Mouse (Mus musculus): ENCODE results near the gene Fgfr3. TPM values are rescaled to one million over a fixed set of nuclear protein-coding genes. Genes with fewer than 3 reads are reported as not detected.

Fgfr3 gene
- total RNA-seq, 2 experiments from 2014 or later = 1.9 to 3.1 TPM

GRCm38 (mm10) chr5:33723641-33724465 lies 2.4 kb downstream of the Fgfr3 start:
- intact Hi-C loops (cut with DNase I; ENCODE audit: low total_unique reads) = no loop called here
- no peak for DNase-seq

- no peak for DNase-seq
- intact Hi-C loops (cut with DNase I; ENCODE audit: low total_unique reads) = loop anchor here (5.0 kb wide), 1 partner anchor 39 kb away; no protein-coding TSS in a partner anchor
Measured at GRCm38 (mm10) chr5:33726081-33726647, 4.7 kb downstream of the Fgfr3 start.

GRCm38 (mm10) chr5:33726891-33727290 lies 5.4 kb downstream of the Fgfr3 start:
- no peak for DNase-seq
- intact Hi-C loops (cut with DNase I; ENCODE audit: low total_unique reads) = loop anchor here (5.0 kb wide), 1 partner anchor 40 kb away; no protein-coding TSS in a partner anchor

GRCm38 (mm10) chr5:33728841-33729240 lies 7.4 kb downstream of the Fgfr3 start:
- intact Hi-C loops (cut with DNase I; ENCODE audit: low total_unique reads) = loop anchor here (5.0 kb wide), 1 partner anchor 42 kb away; no protein-coding TSS in a partner anchor
- no peak for DNase-seq

- intact Hi-C loops (cut with DNase I; ENCODE audit: low total_unique reads) = no loop called here
- DNase-seq = no peak
Measured at GRCm38 (mm10) chr5:33730516-33730915, 9.0 kb downstream of the Fgfr3 start.

- no peak for DNase-seq
- intact Hi-C loops (cut with DNase I; ENCODE audit: low total_unique reads) = no loop called here
Measured at GRCm38 (mm10) chr5:33731051-33731450, 9.6 kb downstream of the Fgfr3 start.

DNA sequence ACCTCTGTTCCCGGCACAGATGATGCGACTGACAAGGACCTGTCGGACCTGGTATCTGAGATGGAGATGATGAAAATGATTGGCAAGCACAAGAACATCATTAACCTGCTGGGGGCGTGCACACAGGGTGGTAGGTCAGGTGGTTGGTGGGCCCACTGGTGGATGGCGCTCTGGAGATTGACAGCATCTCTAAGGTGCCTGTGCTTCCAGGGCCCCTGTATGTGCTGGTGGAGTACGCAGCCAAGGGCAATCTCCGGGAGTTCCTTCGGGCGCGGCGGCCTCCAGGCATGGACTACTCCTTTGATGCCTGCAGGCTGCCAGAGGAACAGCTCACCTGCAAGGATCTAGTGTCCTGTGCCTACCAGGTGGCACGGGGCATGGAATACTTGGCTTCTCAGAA lies 12.4 kb downstream of the Fgfr3 start:
- intact Hi-C loops (cut with DNase I; ENCODE audit: low total_unique reads) = no loop called here
- DNase-seq = no peak

- intact Hi-C loops (cut with DNase I; ENCODE audit: low total_unique reads) = no loop called here
- DNase-seq = no peak
Measured at GRCm38 (mm10) chr5:33735412-33736092, 14.1 kb downstream of the Fgfr3 start.

GRCm38 (mm10) chr5:33736230-33736629 lies 14.8 kb downstream of the Fgfr3 start:
- intact Hi-C loops (cut with DNase I; ENCODE audit: low total_unique reads) = no loop called here
- no peak for DNase-seq

GRCm38 (mm10) chr5:33737903-33738321 lies 16.4 kb downstream of the Fgfr3 start:
- peak; percentile 68 for DNase-seq
- intact Hi-C loops (cut with DNase I; ENCODE audit: low total_unique reads) = loop anchor here (2.0 kb wide), 1 partner anchor 63 kb away; no protein-coding TSS in a partner anchor

DNA sequence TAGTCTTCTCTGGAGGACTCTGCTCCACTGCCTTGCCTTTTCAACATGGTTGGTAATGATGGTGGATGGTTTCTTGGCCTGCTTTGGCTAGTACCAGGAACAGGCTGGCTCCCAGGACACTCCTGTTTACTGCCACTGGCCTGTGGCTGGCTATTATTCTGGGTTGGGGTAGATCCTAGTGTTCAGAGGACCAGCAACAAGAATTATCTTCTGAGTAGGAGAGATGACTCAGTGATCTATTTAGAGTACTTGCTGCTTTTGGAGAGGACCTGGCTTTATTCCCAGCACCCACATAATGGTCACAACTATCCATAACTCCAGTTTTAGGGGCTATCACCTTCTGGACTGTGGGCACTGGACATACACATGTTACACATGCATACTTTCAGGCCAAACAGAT lies 16.9 kb downstream of the Fgfr3 start:
- intact Hi-C loops (cut with DNase I; ENCODE audit: low total_unique reads) = loop anchor here (2.0 kb wide), 1 partner anchor 64 kb away; no protein-coding TSS in a partner anchor
- no peak for DNase-seq

GRCm38 (mm10) chr5:33740548-33740947 lies 19.1 kb downstream of the Fgfr3 start:
- DNase-seq = no peak
- intact Hi-C loops (cut with DNase I; ENCODE audit: low total_unique reads) = no loop called here

GRCm38 (mm10) chr5:33743481-33743880 lies 22.0 kb downstream of the Fgfr3 start:
- intact Hi-C loops (cut with DNase I; ENCODE audit: low total_unique reads) = no loop called here
- DNase-seq = no peak

- DNase-seq = no peak
- intact Hi-C loops (cut with DNase I; ENCODE audit: low total_unique reads) = no loop called here
Measured at GRCm38 (mm10) chr5:33777195-33777594, 55.7 kb downstream of the Fgfr3 start.

DNA sequence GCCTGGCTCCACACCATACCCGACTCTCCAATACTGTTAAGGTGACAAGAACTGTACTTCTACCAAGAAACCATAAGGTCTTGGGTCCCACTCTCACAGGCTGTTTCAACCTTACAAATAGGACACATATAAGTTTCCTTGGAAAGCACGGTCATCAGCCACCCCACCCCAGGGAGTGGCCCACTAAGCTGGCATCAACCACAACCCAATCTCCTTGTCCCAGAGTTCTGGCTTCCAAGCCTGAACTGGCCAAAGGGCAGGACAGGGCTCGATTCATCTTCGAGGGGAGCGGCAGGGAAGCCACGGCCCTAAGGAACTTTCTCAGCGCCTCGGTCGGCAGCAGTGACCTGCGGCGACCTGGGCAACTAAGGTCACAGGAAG lies 60.5 kb downstream of the Fgfr3 start:
- no peak for DNase-seq
- intact Hi-C loops (cut with DNase I; ENCODE audit: low total_unique reads) = no loop called here

DNA sequence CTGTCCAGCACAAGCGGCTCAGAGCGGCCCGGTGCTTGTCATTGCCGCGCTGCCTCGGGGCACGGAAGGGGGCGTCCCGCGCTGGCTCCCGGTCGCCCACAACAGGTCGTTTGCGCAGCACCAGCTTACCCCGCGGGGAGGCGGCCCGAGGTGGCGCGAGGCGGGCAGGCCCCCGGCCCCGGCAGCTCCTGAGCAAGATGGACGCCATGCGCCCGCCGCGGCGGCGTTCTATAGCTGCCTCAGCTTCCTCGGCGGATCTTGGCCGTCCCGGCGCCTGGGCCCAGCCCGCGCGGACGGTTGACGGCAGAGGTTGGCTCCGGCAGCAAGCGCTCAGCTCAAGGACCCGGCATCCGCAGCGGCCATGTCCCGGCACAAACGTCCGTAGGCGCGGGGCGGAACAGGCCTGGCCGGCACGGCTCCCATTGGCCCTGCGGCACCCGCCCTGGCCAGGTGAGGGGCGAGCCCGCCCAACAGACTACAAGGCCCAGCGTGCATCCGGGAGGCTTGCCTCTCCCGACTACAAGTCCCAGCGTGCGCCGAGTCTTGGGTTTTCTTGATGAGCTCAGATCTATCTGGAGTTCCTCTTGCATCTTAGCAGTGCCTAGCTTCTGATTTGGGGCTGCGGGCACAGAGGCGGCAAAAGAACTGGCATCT lies 61.0 kb downstream of the Fgfr3 start, which contains the start of gene Letm1:
Gene Letm1, minus strand, starts transcription at position 473 of the 654 bp plus-strand sequence.
- intact Hi-C loops (cut with DNase I; ENCODE audit: low total_unique reads) = no loop called here
- DNase-seq = peak; percentile 95

- DNase-seq = no peak
Measured at GRCm38 (mm10) chr5:33782999-33783390, 61.5 kb downstream of the Fgfr3 start.

More at GRCm38 (mm10) chr5:33782999-33783390, 61.5 kb downstream of the Fgfr3 start:
- intact Hi-C loops (cut with DNase I; ENCODE audit: low total_unique reads) = no loop called here

Data from gastrocnemius, postnatal 14 days (tissue).